ENCODE assay signal across 13 mouse cellular contexts in the genomic region with DNA sequence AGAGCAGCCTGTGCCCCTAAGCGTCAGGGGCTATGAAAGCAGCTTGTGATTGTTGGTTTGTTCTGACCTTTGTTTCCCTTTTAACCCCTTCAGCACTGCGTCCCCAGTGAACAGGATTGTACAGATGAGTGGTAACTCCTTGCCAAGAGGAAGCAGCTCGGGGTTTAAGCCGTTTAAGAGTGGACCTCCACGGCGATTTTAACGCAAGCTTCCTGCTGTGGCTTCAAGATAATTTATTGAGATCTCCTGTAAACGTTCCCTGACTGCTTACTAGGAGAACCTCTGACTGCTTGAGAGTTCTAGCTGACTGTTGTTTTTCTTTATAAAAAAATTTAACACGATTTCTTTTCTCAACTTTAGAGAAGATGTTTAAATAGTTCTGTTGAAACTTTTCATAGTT.
"Had no signal": no experiment of that assay in that cellular context is flagged by ENCODE, and none has a peak within 500 bp of the region (broad histone marks: within the 10 kb centered on the region; RNA-seq: fewer than 3 reads in every experiment).

No protein-coding gene starts in this region.

- DNase-seq: kidney, adult 18-20 months; kidney, postnatal 25 days; liver; lung, adult 2 months; lung, postnatal 36 days; midbrain, embryonic 14.5 days; thymus, postnatal 36 days had no signal

- H3K4me2 ChIP-seq: intestine, embryonic 15.5 days; limb, embryonic 12.5 days; liver, embryonic 15.5 days; neural tube, embryonic 12.5 days had no signal

- H3K4me3 ChIP-seq: intestine, embryonic 15.5 days; limb, embryonic 12.5 days; liver, embryonic 15.5 days; midbrain, embryonic 10.5 days; neural tube, embryonic 12.5 days had no signal

- H3K27me3 ChIP-seq: intestine, embryonic 15.5 days; limb, embryonic 12.5 days; liver, embryonic 15.5 days; neural tube, embryonic 12.5 days had no signal

- H3K9me3 ChIP-seq: intestine, embryonic 15.5 days; limb, embryonic 12.5 days; liver, embryonic 15.5 days; midbrain, embryonic 10.5 days; neural tube, embryonic 12.5 days had no signal

- H3K9ac ChIP-seq: intestine, embryonic 15.5 days; limb, embryonic 12.5 days; liver, embryonic 15.5 days; neural tube, embryonic 12.5 days had no signal

- H3K4me1 ChIP-seq: intestine, embryonic 15.5 days; limb, embryonic 12.5 days; liver, embryonic 15.5 days; midbrain, embryonic 10.5 days; neural tube, embryonic 12.5 days had no signal

- ATAC-seq: intestine, embryonic 15.5 days; lung, postnatal 0 days had no signal

- H3K27ac ChIP-seq: intestine, embryonic 15.5 days; limb, embryonic 12.5 days; liver, embryonic 15.5 days; midbrain, embryonic 10.5 days; neural tube, embryonic 12.5 days had no signal
